Mouse (Mus musculus) Patski (cell line): Measurements from ENCODE around the gene Icam2. TPM values are rescaled to one million over a fixed set of nuclear protein-coding genes. Genes with fewer than 3 reads are reported as not detected.

Experiments
- ATAC-seq: fragments of 100-300 bp; one replicate; pipeline ENCODE4 v1.8.0; 2021
- CTCF ChIA-PET: fragments of 350-600 bp; sonication (Branson Sonifier 250); formaldehyde crosslinking; loops from one replicate; lab custom pipeline; 2022; ENCODE audit warnings: inconsistent platforms; lab: Charles Lee
- POLR2A ChIA-PET: fragments of 350-600 bp; sonication (Branson Sonifier 250); formaldehyde crosslinking; loops from one replicate; lab custom pipeline; 2022; ENCODE audit warnings: antibody characterized with exemption, inconsistent platforms; lab: Charles Lee
- DNase-seq: peaks from one replicate; pipeline ENCODE4 v3.0.0-alpha.2; 2011; ENCODE audit warnings: low read depth, low spot score
- H3K27me3 ChIP-seq: fragments of 371-371 bp; one replicate; pipeline ENCODE4 v1.5.1; 2021
- CTCF ChIP-seq: fragments of 100-300 bp; IDR thresholded peaks from one replicate; pipeline ENCODE4 v1.5.1; 2021
- in situ Hi-C: fragments of 300-500 bp; cut with MboI; formaldehyde crosslinking; loops from 3 replicates; pipeline ENCODE4 v1.11.1; 2018; ENCODE audit warnings: low pct_unique_long_range_greater_than_20kb, mixed read lengths
- polyA plus RNA-seq: library from polyadenylated mRNA; unstranded; gene quantifications from one replicate; pipeline ENCODE4 v1.2.3, GENCODE M21; 2021

The Icam2 gene
- polyA plus RNA-seq, 1 experiment from 2014 or later = not detected

DNA sequence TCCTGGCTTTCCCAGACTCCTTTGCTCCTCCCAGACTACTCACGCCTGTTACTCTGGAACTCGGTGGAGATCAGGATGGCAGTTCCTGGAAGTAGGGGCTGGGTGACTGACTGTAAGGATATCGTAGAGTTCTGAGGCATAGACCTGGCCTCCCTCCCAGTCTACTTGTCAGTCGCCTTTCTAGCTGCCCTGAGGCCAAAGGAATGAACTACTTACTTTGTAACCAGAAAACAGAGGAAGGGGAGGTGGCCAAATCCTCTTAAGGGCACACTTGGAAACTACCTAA is 5.4 kb upstream of the Icam2 start:
- CTCF ChIA-PET = no interaction called here
- TF ChIP-seq CTCF = no peak
- ATAC-seq = no peak
- no peak for DNase-seq
- no peaks in the 10 kb centered on the region for H3K27me3 ChIP-seq
- in situ Hi-C loops = loop anchor here (5.0 kb wide), 2 partner anchors 66 to 91 kb away; partner anchors contain the start of gene Gh
- POLR2A ChIA-PET = no interaction called here

GRCm38 (mm10) chr11:106392597-106393330 is 4.9 kb upstream of the Icam2 start:
- H3K27me3 ChIP-seq = no peaks in the 10 kb centered on the region
- ChIA-PET POLR2A (no interaction called here), CTCF (no interaction called here)
- TF ChIP-seq CTCF = no peak
- ATAC-seq (no peak), DNase-seq (no peak)
- in situ Hi-C loops = loop anchor here (5.0 kb wide), 2 partner anchors 65 to 90 kb away; partner anchors contain the start of gene Gh

- DNase-seq (peak; percentile 20), ATAC-seq (no peak)
- H3K27me3 ChIP-seq = no peaks in the 10 kb centered on the region
- TF ChIP-seq CTCF = peak; percentile 88
- ChIA-PET POLR2A (no interaction called here), CTCF (interaction anchor here (1.0 to 2.1 kb wide), 6 partner anchors 9 to 135 kb away, joined by 3 to 7 read pairs (median 3); no protein-coding TSS in a partner anchor)
- in situ Hi-C loops = loop anchor here (5.0 kb wide), 2 partner anchors 64 to 89 kb away; partner anchors contain the start of gene Gh
Measured at GRCm38 (mm10) chr11:106391546-106392188, 3.8 kb upstream of the Icam2 start.

- in situ Hi-C loops = loop anchor here (5.0 kb wide), 2 partner anchors 63 to 88 kb away; partner anchors contain the start of gene Gh
- DNase-seq (no peak), ATAC-seq (no peak)
- ChIA-PET POLR2A (no interaction called here), CTCF (interaction anchor here (1.0 to 2.1 kb wide), 6 partner anchors 9 to 134 kb away, joined by 3 to 7 read pairs (median 3); no protein-coding TSS in a partner anchor)
- H3K27me3 ChIP-seq = no peaks in the 10 kb centered on the region
- TF ChIP-seq CTCF = no peak
Measured at GRCm38 (mm10) chr11:106390757-106391156, 2.9 kb upstream of the Icam2 start.

DNA sequence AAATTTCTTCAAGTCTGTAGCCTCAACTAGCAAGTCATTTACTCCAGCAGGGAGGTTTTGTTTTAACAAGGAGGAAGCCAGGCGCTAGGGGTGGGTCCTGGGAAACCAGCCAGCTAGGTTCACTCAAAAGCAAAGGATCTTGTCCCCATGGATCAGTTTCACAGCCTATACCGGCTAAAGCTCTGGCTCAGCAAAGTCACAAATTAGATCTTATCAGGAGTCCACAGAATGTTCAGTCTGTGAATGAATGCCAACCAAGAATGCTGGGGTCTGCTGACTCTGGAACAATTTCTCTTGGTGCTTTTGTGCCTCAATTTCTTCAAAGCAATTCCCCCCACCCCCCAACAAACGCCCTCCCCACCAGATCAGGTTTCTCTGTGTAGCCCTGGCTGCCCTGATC is 1.7 kb upstream of the Icam2 start:
- ATAC-seq (no peak), DNase-seq (no peak)
- TF ChIP-seq CTCF = no peak
- in situ Hi-C loops = loop anchor here (5.0 kb wide), 2 partner anchors 62 to 87 kb away; partner anchors contain the start of gene Gh
- CTCF ChIA-PET = interaction anchor here (1.0 kb wide), 1 partner anchor 29 kb away, joined by 3 read pairs; no protein-coding TSS in a partner anchor
- POLR2A ChIA-PET = no interaction called here
- no peaks in the 10 kb centered on the region for H3K27me3 ChIP-seq

DNA sequence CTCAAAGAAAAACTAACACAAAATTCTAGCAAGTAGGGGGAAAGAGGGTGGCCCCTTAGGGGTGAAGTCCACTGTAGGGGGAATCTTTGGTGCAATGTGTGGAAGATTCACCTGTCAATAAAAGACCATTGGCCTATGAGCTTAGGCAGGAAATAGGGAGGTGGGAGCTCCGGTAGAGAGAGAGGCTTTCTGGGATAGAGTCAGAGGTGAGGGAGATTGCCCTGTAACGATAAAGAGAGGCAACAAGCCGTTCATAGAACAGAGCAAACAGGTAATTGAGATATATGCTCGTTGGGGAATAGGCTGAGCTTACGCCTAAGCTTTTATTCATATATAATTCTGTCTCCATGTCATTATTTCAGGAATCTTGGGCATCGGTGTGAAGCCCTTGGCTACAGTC is 855 bp downstream of the Icam2 start:
- peaks cover 3% of the 10 kb centered on the region for H3K27me3 ChIP-seq
- no peak for TF ChIP-seq CTCF
- ChIA-PET CTCF (interaction anchor here (1.6 kb wide), 1 partner anchor 85 kb away, joined by 5 read pairs; no protein-coding TSS in a partner anchor), POLR2A (no interaction called here)
- in situ Hi-C loops = no loop called here
- no peak for ATAC-seq
- no peak for DNase-seq

GRCm38 (mm10) chr11:106386409-106386808 is 1.5 kb downstream of the Icam2 start:
- POLR2A ChIA-PET = no interaction called here
- ATAC-seq (no peak), DNase-seq (no peak)
- TF ChIP-seq CTCF = no peak
- CTCF ChIA-PET = interaction anchor here (1.6 kb wide), 1 partner anchor 84 kb away, joined by 5 read pairs; no protein-coding TSS in a partner anchor
- H3K27me3 ChIP-seq = peaks cover 3% of the 10 kb centered on the region
- in situ Hi-C loops = no loop called here

DNA sequence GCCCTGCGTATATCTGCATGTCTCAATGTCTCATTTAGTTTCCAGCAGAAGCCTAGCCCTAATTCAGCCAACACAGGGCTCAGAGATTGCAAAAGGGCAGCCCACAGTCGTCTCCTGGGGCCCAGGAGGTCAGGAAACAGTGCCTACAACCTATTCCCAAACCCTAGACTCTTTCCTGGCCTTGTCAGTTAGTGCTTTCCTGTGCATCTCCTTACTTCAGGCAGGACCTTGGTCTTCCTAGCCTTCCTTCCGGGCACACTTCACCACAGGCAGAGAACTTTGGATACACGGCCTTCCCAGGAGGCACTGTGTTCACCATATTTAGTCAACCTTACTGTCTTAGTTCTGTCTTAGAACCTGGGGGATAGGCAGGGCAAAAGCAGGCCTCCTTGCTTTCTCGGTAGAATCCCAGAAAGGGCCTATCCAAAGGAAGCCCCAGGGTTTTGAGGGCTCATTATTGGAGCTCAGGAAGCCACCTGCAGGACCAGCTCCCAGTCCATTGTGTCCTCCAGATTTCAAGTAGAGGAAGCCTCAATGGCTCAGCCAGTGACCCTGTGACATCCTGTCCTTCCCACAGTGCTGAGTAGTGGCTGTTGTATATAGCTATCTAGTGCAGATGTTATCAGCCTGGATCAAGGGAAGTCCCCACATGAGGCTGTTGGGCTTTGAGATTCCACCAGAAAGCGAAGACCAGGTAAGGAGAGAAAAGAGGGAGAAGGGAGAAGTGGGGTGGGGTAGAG is 4.7 kb downstream of the Icam2 start:
- peaks cover 9% of the 10 kb centered on the region for H3K27me3 ChIP-seq
- CTCF ChIA-PET = interaction anchor here (1.3 kb wide), 1 partner anchor 17 kb away, joined by 3 read pairs; no protein-coding TSS in a partner anchor
- POLR2A ChIA-PET = interaction anchor here (0.5 kb wide), 1 partner anchor 172 kb away, joined by 3 read pairs; no protein-coding TSS in a partner anchor
- ATAC-seq (no peak), DNase-seq (no peak)
- in situ Hi-C loops = no loop called here
- no peak for TF ChIP-seq CTCF

GRCm38 (mm10) chr11:106382424-106382823 is 5.5 kb downstream of the Icam2 start:
- ChIA-PET CTCF (interaction anchor here (1.5 kb wide), 1 partner anchor 9 kb away, joined by 3 read pairs; no protein-coding TSS in a partner anchor), POLR2A (no interaction called here)
- DNase-seq (no peak), ATAC-seq (no peak)
- in situ Hi-C loops = no loop called here
- H3K27me3 ChIP-seq = peaks cover 16% of the 10 kb centered on the region
- TF ChIP-seq CTCF = no peak

GRCm38 (mm10) chr11:106381883-106382282 is 6.0 kb downstream of the Icam2 start:
- peaks cover 16% of the 10 kb centered on the region for H3K27me3 ChIP-seq
- DNase-seq (no peak), ATAC-seq (no peak)
- no peak for TF ChIP-seq CTCF
- in situ Hi-C loops = no loop called here
- ChIA-PET POLR2A (no interaction called here), CTCF (interaction anchor here (1.4 to 1.5 kb wide), 2 partner anchors 9 to 79 kb away, joined by 3 read pairs; no protein-coding TSS in a partner anchor)
